Mouse (Mus musculus) adrenal gland, adult 18-20 months (tissue): ENCODE results near the gene Large1. TPM values are rescaled to one million over a fixed set of nuclear protein-coding genes. Genes with fewer than 3 reads are reported as not detected.
"Not testable (repeated sequence)": the region's sequence is repeated elsewhere in the genome, so short reads cannot be mapped to it uniquely, and the experiment has no call there.

ENCODE experiments used
- DNase-seq, 2 experiments: peaks; one replicate each; pipeline ENCODE4 v3.0.0; 2021 to 2022; ENCODE audit warnings: low spot score in 2 of 2
- long read RNA-seq, 2 experiments: library from polyadenylated mRNA; stranded (forward); transcript quantifications; one replicate each; pipeline ENCODE4 v2.0.0; 2021
- total RNA-seq, 2 experiments: library from RNA; stranded (reverse); gene quantifications; 1 replicate in 1 of 2; 2 replicates in 1 of 2; pipeline ENCODE4 v1.2.3; 2021

Gene Large1
- 10 to 100 TPM; 19.6 to 25.0 TPM for total RNA-seq
- long read RNA-seq, experiment 1, full-length matches to known transcripts, result 7 of 11 reads
- long read RNA-seq, experiment 1, partial matches to known transcripts, result 2 of 11 reads
- long read RNA-seq, experiment 1, other reads (novel, unspliced or antisense), result 2 of 11 reads
- long read RNA-seq, experiment 2, full-length matches to known transcripts, result 7 of 19 reads
- long read RNA-seq, experiment 2, partial matches to known transcripts, result 10 of 19 reads
- long read RNA-seq, experiment 2, other reads (novel, unspliced or antisense), result 2 of 19 reads

DNA sequence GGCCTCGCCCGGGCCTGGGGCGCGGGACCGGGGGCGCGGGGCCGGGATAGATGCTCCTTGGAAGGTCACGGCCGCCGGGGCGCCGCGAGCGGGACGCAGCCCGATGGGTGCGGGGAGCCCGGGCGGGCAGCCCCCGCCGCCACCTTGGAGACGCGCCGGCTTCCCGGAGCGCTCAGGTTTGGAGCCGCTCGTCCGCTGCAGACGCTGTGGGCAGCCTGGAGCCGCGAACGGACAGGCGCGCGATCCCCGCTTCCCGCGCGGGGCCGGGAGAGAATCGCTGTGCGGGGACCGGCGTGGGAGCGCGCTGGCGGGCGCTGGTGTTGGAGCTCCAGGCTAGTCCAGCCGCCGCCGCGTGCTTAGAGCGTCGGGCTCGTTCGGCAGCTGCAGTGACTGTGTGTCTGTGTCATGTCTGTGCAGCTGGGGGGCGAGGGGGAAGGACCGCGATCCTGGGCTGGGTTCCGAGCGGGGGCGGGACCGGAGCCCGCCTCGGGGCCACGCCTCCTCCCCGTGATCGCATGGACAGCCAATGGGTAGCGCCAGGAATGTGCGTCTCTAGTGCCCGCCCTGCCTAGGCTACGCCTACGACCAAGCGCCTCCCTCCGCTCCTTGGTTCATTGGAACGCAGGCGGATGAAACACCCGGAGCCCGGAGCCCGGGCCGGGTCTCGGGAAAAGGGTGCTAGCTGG lies at the start of gene Large1:
Large1 (minus strand) TSS at position 433 of the 686 bp plus-strand sequence.
- DNase-seq, result peak; percentile 92 to 95

DNA sequence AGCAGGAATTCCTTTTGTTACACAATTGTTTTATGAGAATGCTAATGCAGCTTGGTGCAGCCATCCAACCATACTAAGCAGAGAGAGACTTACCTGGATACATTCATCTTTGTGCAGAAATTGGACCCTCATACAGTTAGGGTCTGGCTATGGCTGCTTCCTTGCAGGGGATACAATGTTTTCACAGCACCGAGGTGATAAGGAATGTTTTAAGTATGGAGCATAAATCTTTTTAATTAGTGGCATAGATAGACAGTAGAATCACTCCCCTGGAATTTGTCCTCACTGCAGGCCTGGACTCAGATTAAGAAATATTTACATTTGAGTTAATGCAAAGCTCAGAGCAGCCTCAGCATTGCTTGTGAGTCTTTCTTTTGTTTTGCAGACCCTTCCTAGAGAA lies 47.0 kb upstream of the Large1 start:
- no peak for DNase-seq

DNA sequence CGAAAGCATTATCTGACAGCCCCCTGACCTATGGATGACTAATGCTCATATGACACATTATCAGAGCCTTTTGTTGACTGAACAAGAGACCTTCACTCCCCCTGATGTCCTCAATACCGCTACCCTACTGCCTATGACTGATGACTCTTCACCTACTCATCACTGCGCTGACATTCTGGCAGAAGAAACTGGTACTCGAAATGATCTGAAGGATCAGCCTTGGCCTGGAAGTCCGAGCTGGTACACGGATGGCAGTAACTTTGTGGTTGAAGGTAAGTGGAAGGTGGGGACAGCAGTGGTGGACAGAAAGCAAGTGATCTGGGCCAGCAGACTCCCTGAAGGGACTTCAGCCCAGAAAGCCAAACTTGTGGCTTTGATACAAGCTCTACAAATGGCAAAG lies 19.7 kb upstream of the Large1 start:
- DNase-seq, result not testable (repeated sequence)

DNA sequence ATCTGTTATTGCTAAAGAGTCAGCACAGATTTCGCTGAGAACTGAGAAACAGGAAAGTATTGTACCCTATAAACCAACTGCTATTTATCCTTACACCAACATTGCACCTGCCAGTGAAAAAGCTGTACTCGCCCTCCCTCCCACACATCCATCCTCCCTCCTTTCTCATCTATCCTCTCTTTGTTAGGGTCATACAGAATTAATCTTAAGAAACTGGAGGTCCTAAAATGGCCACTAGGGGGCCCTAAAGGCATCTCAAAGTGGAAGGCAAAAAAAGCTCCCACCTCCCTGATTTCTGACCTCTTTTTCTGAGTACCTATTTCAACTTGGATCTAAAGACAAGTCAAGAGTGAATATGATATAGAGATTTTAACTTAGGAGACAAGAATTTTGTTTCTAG lies 2.6 kb upstream of the Large1 start:
- DNase-seq, result peak; percentile 37 to 48

DNA sequence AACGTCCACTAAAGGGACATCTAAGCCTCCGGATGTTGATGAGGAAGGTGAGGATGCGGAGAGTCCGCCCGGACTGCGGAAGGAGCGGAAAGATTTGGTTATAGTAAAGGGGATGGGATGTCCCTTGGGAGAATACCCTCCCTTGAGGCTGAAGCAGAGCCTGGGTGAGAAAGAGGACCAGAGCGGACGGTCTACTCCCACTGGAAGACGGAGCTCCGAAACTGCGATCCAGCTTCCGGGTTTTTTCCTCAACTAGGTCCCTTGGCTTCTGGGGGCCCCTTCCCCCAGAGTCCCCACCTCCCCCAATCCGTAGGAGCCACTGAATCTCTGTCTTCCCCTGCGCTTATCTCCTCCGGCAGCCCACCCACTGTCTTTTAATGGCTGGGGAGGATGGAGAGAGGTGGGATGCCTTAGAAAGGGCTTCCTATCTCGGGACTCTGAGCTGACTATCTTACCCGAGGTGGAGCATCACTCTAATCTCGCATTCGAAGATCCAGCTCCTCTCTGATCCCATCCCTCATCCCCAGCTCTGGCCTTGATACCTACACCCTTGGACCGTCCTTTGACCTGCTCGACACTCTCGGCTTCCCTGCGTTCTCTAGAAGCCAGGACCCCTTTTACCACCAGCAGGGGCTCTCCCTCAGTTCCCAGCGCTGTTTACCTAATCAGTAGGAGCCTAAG lies 1.0 kb upstream of the Large1 start:
- DNase-seq, result peak; percentile 28 to 35

DNA sequence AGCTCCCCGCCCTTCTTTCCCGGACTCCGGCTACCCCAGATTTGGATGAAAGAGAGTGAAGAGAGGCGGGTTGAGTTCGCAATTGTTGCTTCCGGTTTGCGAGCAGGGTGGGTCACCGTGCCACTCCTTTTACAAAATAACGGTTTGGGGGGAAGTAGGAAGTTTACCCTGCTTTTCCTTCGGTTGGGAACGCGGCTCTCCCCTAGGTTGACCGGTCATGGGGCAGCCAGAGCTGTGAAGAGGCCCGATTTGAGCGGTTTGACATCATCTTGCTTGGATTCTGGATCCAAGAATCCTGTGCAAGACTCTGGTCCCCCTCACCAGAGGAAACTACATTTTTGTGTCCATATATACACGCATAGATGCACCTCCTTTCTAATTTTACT lies 447 bp upstream of the Large1 start:
- DNase-seq, result no peak

DNA sequence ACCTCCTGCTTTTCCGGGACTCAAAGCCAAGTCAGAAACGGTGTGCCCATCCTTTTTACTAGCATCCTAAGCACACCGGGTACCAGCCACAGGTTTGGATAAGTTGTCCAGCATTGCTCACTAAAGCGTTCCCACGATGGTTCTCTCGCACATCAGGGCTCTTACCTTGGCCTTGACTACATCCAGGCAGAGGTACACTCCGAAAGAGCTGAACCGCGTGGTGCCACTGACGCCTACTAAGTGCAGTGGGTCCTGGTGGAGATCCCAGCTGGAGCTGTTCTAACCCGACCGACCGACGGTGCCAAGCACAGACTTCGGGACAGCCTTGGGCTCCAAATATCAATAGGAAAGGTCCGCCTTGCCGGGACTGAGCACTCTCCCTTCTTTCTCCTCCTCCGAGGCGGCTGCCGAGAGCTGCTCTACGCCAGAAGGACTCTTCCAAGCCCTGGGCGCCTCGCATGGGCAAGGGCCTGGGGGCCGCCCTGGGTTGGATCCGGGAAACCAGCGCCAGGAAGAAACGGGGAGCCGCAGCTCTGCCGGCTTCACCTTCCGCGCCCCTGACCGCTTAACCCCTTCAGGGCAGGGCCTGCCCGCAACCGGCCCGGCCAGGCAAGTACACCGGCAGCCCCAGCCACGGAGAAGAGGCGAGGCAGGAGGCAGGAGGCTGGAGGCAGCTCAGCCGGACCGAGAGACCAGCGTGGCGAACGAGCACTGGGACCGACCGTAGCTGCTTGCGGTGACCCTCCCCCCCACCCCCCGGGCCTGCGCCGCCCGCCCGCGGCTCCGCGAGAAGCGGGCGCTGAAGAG lies 836 bp downstream of the Large1 start:
- peak; percentile 49 to 53 for DNase-seq

DNA sequence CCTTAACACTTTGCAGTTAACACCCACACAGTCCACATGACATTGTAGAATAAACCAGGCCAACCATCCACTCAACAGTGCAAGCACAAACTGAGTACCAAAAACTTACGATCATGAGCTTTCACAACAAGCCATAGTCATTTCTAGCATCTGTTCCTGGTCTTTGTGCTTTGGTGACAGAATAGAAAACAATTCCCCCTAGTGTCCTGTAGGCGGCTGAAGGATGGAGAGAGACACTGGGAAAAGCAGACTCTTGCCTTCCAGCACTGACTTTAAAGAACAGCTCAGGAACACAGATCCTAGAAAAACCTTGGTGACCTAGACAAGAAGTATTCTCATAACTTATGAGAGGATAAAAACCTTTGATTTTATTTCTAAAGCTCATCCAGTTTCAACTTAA lies 3.0 kb downstream of the Large1 start:
- DNase-seq, result no peak

DNA sequence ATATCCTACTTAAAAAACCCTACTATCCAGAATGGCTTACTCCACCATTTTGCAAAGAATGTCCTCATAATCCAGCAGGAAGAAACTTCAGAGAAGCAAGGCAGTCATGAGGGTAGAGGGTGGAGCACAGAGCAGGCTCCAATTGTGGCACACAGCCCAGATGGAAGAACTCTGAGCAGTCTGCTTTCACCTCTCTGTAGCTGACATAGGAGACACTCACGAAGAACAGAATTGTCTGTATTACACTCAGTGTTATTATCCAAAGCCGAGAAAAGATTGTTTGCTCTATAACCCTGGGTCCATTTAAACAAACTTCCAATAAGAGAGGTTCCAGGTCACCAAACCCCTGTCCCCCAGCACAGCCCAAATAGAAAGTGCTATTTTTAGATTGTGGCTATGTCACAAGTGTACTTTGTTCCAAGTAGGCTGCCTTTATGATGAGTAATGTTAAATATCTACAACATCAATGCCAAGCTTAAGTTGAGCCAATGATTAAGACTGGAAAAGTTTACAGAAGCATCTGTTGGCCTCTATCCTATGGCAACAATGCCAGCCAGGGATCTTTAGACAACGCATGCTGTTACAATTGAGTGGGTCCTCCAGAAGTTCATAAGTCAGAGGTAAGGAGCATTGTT lies 10.5 kb downstream of the Large1 start:
- no peak for DNase-seq

DNA sequence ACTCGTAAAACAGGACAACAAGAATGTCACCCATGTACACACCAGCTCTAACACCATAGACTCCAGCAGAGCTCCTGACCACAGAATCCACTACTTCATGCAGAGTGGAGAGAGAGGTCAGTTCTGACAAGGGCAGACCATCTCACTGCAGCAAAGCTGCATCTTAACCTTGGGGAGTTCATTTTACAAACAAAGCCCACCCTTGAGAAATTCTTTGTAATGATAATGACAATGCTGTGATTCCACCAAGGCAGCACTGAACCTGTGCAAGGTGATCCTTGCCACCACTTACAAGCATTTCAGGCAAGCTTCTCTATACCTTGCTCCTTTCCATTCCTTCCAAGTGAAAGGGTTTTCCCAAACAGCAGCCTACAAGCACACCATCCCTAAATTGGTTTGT lies 16.5 kb downstream of the Large1 start:
- DNase-seq, result no peak

DNA sequence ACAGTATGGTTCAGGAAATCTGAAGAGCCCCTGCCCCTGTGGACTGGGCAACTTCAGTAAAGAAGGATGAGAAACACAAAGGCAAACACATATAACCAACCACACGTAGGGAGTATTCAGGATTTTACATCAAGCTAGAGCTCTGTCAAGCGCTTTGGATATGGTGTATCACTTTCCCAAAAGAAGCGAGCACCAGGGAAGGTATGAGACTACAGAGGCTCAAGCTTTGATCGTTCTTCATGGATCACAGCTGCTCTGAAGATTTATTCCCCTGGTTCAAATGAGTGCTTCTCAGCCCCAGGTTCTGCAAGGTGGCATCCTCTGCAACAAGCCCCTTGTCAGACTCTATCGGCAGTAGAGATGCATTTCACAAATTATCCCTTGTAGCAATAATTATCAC lies 24.2 kb downstream of the Large1 start:
- no peak for DNase-seq

DNA sequence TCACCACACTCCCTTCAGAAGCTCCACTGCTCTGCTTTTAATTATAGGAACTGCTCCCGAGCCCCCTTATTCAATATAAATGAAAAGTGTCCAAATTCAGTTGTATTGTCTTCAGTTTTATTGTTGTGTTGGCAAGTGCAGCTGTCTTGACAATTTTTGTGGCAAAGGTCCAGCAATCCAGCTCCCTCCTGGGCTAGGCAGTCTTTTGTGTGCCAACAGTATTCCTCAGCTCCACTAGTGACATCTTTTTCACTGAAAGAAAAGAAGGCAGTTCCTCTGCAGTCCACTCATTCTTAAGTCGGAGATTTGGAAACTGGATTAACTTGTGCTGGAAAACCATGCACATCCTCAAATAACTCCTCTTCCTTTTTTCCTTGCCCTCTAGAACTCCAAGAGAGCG lies 25.3 kb downstream of the Large1 start:
- DNase-seq, result no peak

DNA sequence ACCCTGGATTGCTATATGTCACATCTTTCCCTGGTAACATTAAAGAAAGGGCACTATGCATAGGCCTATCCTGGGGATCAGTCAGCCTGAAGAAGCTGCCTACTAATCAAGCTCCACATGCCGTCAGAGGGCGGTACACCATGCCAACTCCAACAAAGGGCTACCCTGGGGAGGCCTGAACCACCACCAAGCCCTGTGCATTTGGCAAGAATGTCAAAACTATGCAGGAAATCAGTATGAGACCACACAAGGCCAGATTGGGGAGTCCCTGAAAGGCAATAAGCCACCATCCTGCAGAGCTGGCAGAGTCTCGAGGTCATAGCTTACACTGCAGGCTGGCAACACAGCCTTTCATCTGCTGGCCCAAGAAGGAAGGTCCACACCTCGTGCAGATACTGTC lies 28.7 kb downstream of the Large1 start:
- peak in 1 of 2 experiments; percentile 16 for DNase-seq

DNA sequence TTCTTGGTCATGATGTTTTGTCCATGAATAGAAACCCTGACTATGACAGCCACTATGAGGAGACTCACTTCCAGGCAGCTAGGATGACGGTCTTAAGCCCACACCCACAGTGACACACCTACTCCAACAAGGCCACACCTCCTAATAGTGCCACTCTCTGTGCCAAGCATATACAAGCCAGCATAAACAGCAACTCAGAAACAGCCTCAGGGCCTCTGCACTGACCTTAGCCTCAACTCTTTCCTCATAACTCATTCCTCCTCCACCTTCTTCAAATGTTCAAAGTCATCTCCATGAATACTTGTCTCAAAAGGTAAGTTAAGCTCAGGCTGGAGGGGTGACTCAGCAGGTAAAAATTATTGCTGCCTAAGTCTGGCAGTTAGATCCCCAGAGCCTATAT lies 29.7 kb downstream of the Large1 start:
- no peak for DNase-seq

DNA sequence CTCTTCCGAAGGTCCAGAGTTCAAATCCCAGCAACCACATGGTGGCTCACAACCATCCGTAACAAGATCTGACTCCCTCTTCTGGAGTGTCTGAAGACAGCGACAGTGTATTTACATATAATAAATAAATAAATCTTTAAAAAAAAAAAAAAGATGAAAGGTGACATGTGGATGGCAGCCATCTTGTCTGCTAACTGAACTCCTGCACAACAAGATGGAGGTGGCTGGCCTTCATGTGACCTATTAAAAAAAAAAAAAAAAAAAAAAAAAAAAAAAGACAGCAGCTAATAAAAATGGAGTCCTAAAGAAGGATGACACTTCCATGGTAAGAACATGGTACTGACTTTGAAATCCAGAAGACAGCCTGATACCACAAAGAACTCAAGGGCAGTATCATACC lies 33.8 kb downstream of the Large1 start:
- not testable (repeated sequence) for DNase-seq

DNA sequence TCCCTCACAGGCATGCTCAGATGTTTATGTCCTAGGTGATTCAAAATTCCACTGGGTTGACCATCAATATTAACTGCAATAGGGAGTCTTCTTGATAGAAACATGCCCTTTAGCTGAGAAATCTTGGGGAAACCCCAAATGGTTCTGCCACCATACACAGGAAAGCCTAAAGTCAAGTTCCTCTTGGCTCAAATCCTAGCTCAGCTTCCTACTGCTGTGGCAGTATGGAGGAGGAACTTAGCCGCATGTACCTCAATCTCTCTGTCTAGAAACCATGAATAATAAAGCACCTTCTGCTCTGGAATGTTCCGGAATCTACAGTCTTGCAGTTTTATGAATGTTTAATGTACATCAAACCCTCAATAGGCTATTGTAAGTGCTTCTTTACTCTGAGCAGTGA lies 39.4 kb downstream of the Large1 start:
- no peak for DNase-seq

DNA sequence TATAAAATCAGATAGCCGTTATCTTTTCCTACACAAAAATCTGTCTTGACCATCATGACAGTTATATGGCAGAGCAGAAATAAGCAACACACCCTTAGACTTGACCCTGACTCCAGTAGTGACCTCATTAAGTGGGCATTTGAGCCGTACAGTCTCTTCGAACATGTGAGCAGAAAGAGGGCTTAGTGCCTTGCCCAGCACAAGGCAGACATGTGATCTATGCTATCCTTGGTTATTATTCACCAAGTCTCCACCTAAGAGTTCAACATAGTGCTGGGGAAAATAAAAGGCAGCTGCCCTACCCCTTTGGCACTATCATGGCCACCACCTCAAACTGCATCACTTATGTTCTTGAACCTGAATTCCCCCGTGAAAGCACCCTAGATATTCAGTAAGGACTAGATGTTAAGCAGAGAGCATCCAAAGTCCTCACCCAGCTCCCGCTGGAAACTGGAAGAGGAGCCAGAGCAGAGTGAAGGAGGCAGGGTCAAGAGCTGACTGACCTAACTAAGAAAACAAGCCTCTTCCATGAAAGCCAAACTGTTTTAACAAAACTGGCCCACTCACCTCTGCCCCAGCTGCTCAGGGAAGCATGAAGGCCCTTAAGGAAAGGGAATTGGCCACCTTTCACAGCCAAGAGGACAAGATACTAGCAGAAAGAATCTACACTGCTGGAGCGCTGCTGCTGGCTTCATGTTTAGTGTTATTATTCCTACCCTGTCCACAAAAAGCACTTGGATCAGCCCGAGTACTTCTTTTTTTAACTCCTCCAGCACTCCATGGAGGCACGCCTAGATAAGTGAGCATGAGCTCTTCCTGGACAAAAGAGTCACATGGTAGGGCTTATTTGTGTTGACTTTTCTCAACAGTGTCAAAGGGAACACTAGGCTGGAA lies 40.4 kb downstream of the Large1 start:
- DNase-seq, result no peak

DNA sequence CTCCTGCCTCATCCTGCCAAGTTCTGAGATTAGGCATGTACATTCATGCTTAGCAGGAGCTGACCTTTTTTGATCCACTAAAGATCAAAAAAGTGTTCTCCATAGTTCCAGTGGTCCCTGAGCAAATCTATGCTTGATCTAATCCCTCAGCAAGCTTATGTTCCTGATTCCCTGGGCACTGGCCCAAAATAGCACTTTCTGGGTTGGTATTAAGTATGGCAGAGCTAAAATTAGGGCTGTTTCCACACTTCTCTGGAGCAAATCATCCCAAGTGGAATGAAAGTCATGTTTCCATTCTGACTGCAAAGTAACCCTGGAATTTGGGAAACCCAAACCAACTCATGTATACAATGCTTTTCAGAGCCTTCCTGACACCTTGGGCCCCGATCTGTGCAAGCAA lies 42.9 kb downstream of the Large1 start:
- no peak for DNase-seq

DNA sequence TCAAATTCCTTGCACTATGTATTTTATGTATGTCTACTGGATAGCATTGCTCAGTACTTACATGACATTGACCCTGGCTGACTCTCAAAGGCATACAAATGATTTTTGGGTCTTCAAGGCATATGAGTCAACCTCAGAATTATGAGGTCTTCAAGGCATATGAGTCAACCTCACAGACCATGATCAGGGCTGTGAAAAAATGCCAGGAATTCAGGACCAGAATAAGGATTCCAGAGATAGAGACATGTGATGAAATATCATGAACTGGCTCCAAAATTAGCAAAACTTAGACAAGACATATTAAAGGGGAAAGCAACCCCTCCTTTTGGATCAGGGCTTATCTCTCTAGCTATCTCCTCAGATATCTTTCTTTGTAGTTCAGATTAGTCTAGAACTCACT lies 43.3 kb downstream of the Large1 start:
- no peak for DNase-seq

DNA sequence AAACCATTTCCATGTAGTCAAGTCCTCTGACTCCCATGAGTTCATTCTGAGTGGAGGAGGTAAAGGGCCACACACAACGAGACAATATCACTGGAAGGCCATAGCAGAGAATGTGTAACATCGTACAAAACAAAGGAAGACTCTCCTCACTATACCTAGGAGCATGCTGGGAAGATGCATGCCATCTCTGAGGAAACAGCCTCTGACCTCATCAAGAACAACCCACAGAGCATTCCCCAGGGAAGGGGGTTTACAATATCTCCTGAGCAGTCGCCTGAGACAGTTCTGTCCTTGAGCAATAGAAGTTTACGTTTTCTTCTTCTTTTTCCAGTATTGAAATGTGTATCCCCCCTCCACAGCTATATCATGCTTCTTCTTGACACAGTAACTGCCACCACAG lies 49.4 kb downstream of the Large1 start:
- no peak for DNase-seq
